Mouse (Mus musculus) mouse trophoblast stem cell (cell line): Measurements from ENCODE around the gene Egfl8.

ENCODE experiments used
- in situ Hi-C, 2 experiments: fragments of 300-500 bp; cut with MseI, MboI; formaldehyde crosslinking; loops; 2 replicates in 1 of 2; 3 replicates in 1 of 2; pipeline ENCODE4 v1.15.1; 2025

Gene Egfl8

DNA sequence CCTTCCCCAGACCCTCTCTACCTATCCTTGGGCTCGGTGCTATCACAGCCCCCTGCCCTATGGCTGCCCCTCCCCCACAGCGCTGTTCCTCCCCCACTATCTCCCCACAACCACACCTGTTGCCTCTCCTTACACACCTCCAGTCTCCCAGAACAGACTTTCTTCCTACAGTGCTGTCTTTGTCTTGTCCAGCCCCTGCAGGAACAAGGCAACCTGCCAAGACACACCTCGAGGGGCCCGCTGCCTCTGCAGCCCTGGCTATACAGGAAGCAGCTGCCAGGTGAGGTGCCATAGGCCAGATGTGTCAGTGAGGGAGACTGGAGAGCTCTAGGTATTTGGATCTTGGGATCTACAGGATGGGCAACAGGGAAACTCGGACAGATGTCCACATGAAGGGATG, 39.2 kb downstream of the Egfl8 start:
- in situ Hi-C loops: loop anchor here in 1 of 2 experiments (5.0 kb wide), 1 partner anchor 36 kb away; no protein-coding TSS in a partner anchor

DNA sequence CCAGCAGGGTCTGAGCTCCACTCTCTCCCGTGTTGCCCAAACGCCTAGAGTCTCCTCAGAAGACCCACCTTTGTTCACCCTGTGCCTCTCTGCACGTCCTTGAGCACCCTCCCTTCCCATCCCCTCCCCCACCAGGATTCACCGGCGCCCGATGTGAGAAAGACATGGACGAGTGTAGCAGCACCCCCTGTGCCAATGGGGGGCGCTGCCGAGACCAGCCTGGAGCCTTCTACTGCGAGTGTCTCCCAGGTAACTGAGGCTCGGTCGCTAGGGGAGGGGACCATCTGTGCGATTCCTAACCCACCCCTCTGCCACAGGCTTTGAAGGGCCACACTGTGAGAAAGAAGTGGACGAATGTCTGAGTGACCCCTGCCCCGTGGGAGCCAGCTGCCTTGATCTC, 43.4 kb downstream of the Egfl8 start:
- in situ Hi-C loops: no loop called here

DNA sequence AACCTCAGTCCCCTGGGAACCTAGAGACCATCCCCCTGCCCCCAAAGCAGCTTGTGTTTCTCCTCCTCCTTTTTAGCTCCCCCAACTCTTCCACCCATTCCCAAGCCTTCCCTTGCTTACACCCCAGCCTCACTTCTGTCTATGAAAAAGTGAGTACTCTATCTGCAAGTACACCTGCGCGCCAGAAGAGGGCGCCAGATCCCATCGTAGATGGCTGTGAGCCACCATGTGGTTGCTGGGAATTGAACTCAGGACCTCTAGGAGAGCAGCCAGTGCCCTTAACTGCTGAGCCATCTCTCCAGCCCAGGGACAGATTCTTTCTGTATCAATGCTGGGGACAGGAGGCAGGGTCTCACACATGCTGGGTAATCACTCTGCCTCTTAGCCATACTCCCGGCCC, 43.9 kb downstream of the Egfl8 start:
- in situ Hi-C loops: no loop called here

DNA sequence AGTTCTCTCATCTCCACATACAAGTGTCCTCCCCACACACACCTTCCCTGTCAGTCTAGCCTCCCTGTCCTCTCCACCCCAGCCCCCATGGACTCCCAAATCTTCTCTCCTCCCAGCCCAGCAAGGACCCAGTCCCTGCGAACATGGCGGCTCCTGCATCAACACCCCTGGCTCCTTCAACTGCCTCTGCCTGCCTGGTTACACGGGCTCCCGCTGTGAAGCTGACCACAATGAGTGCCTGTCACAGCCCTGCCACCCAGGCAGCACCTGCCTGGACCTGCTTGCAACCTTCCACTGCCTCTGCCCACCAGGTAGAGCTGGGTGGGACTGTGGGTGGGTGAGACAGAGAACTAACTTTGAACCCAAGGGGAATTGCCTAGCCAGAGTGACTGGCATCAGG, 45.9 kb downstream of the Egfl8 start:
- in situ Hi-C loops: no loop called here

- in situ Hi-C loops: no loop called here
Measured at GRCm38 (mm10) chr17:34568421-34568820, 47.4 kb downstream of the Egfl8 start.

DNA sequence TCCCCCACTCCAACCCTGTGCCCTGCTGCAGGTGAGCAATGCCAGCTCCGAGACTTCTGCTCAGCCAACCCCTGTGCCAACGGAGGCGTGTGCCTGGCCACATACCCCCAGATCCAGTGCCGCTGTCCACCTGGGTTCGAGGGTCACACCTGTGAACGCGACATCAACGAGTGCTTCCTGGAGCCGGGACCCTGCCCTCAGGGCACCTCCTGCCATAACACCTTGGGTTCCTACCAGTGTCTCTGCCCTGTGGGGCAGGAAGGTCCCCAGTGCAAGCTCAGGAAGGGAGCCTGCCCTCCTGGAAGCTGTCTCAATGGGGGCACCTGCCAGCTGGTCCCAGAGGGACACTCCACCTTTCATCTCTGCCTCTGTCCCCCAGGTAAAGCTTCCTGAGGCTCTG, 48.5 kb downstream of the Egfl8 start:
- in situ Hi-C loops: no loop called here

GRCm38 (mm10) chr17:34564796-34565195, 51.0 kb downstream of the Egfl8 start:
- in situ Hi-C loops: no loop called here

DNA sequence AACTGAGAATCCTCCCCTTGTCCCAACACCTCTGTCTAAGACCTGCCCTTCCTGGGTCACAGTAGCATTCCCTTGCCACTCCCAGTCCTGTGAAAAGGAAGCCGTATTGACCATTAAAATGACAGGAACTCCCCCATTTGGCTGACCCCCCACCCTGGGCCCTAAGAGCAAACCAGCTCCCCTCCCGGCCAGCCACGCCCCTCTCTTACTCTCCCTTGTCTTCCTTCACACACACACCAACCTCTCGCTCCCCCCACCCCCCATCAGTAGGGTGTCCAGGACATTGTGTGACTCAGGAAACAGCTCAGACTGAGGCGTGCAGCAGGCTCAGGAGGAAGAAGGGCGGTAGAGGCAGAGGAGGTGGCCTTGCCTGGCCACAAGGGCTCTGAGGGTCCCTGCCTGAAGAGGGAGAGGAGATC, 51.8 kb downstream of the Egfl8 start, which contains the start of gene Notch4:
Notch4 (plus strand) TSS at position 266 of the 419 bp plus-strand sequence.
- in situ Hi-C loops: no loop called here

GRCm38 (mm10) chr17:34563354-34563753, 52.4 kb downstream of the Egfl8 start:
- in situ Hi-C loops: no loop called here
